Mouse (Mus musculus): ENCODE data around the gene Lrrc8d. TPM values are rescaled to one million over a fixed set of nuclear protein-coding genes. Genes with fewer than 3 reads are reported as not detected.
A peak's percentile ranks its signal among the peaks of the same experiment; 100 is the strongest.

Gene Lrrc8d
- polyA plus RNA-seq, 1 experiment, result 16.0 TPM

GRCm38 (mm10) chr5:105715095-105715494, 15.3 kb downstream of the Lrrc8d start:
- DNase-seq (ENCODE audit: extremely low spot score in 1 of 2, low spot score in 1 of 2), result no peak

- peak in 1 of 2 experiments; percentile 65 for DNase-seq (ENCODE audit: extremely low spot score in 1 of 2, low spot score in 1 of 2)
Measured at GRCm38 (mm10) chr5:105715531-105716124, 15.9 kb downstream of the Lrrc8d start.

GRCm38 (mm10) chr5:105717294-105717693, 17.5 kb downstream of the Lrrc8d start:
- DNase-seq (ENCODE audit: extremely low spot score in 1 of 2, low spot score in 1 of 2), result no peak

- no peak for DNase-seq (ENCODE audit: extremely low spot score in 1 of 2, low spot score in 1 of 2)
Measured at GRCm38 (mm10) chr5:105718138-105718670, 18.4 kb downstream of the Lrrc8d start.

- DNase-seq (ENCODE audit: extremely low spot score in 1 of 2, low spot score in 1 of 2), result no peak
Measured at GRCm38 (mm10) chr5:105721267-105721666, 21.5 kb downstream of the Lrrc8d start.

- no peak for DNase-seq (ENCODE audit: extremely low spot score in 1 of 2, low spot score in 1 of 2)
Measured at GRCm38 (mm10) chr5:105722807-105723206, 23.0 kb downstream of the Lrrc8d start.

- DNase-seq (ENCODE audit: extremely low spot score in 1 of 2, low spot score in 1 of 2), result no peak
Measured at GRCm38 (mm10) chr5:105730193-105730831, 30.5 kb downstream of the Lrrc8d start.

- DNase-seq (ENCODE audit: extremely low spot score in 1 of 2, low spot score in 1 of 2), result no peak
Measured at GRCm38 (mm10) chr5:105731173-105731626, 31.4 kb downstream of the Lrrc8d start.

GRCm38 (mm10) chr5:105731627-105732432, 32.1 kb downstream of the Lrrc8d start:
- DNase-seq (ENCODE audit: extremely low spot score in 1 of 2, low spot score in 1 of 2), result peak in 1 of 2 experiments; percentile 38

GRCm38 (mm10) chr5:105732433-105732891, 32.7 kb downstream of the Lrrc8d start:
- DNase-seq (ENCODE audit: extremely low spot score in 1 of 2, low spot score in 1 of 2), result no peak

- no peak for DNase-seq (ENCODE audit: extremely low spot score in 1 of 2, low spot score in 1 of 2)
Measured at GRCm38 (mm10) chr5:105733226-105733625, 33.5 kb downstream of the Lrrc8d start.

GRCm38 (mm10) chr5:105736365-105736764, 36.6 kb downstream of the Lrrc8d start:
- DNase-seq (ENCODE audit: extremely low spot score in 1 of 2, low spot score in 1 of 2), result no peak

GRCm38 (mm10) chr5:105737145-105737544, 37.4 kb downstream of the Lrrc8d start:
- DNase-seq (ENCODE audit: extremely low spot score in 1 of 2, low spot score in 1 of 2), result no peak

GRCm38 (mm10) chr5:105740437-105740836, 40.7 kb downstream of the Lrrc8d start:
- no peak for DNase-seq (ENCODE audit: extremely low spot score in 1 of 2, low spot score in 1 of 2)

GRCm38 (mm10) chr5:105742641-105743040, 42.9 kb downstream of the Lrrc8d start:
- DNase-seq (ENCODE audit: extremely low spot score in 1 of 2, low spot score in 1 of 2), result no peak

- DNase-seq (ENCODE audit: extremely low spot score in 1 of 2, low spot score in 1 of 2), result no peak
Measured at GRCm38 (mm10) chr5:105745324-105745723, 45.6 kb downstream of the Lrrc8d start.

- DNase-seq (ENCODE audit: extremely low spot score in 1 of 2, low spot score in 1 of 2), result no peak
Measured at GRCm38 (mm10) chr5:105745927-105746454, 46.2 kb downstream of the Lrrc8d start.

- no peak for DNase-seq (ENCODE audit: extremely low spot score in 1 of 2, low spot score in 1 of 2)
Measured at GRCm38 (mm10) chr5:105754803-105755202, 55.0 kb downstream of the Lrrc8d start.

GRCm38 (mm10) chr5:105755491-105755890, 55.7 kb downstream of the Lrrc8d start:
- DNase-seq (ENCODE audit: extremely low spot score in 1 of 2, low spot score in 1 of 2), result no peak

GRCm38 (mm10) chr5:105757978-105758377, 58.2 kb downstream of the Lrrc8d start:
- no peak for DNase-seq (ENCODE audit: extremely low spot score in 1 of 2, low spot score in 1 of 2)

GRCm38 (mm10) chr5:105758866-105759265, 59.1 kb downstream of the Lrrc8d start:
- no peak for DNase-seq (ENCODE audit: extremely low spot score in 1 of 2, low spot score in 1 of 2)

Measured in frontal cortex, adult 2 months (tissue).